Mouse (Mus musculus) cortical plate, adult 2 months (tissue): ENCODE data around the gene Map3k6. TPM values are rescaled to one million over a fixed set of nuclear protein-coding genes. Genes with fewer than 3 reads are reported as not detected.

Experiments used
- H3K27ac ChIP-seq: fragments of 200-500 bp; 2 replicates; pipeline ENCODE4 v1.5.1; 2012; ENCODE audit warnings: low read length, control low read depth, inconsistent platforms; ENCODE audit not compliant: insufficient read depth
- H3K4me1 ChIP-seq: fragments of 200-500 bp; 2 replicates; pipeline ENCODE4 v1.6.1; 2011; ENCODE audit warnings: low read length; ENCODE audit not compliant: control insufficient read depth, insufficient read depth
- H3K4me3 ChIP-seq: fragments of 200-500 bp; 2 replicates; pipeline ENCODE4 v1.5.1; 2011; ENCODE audit warnings: mild to moderate bottlenecking, low read length, control low read depth; ENCODE audit not compliant: insufficient read depth
- CTCF ChIP-seq: fragments of 200-500 bp; IDR thresholded peaks from 2 replicates; pipeline ENCODE4 v1.5.1; 2011; ENCODE audit warnings: mild to moderate bottlenecking, control low read depth, low read length; ENCODE audit not compliant: insufficient read depth; ENCODE audit errors: extremely low read depth
- POLR2A ChIP-seq: fragments of 200-500 bp; IDR thresholded peaks from 2 replicates; pipeline ENCODE4 v1.6.1; 2011; ENCODE audit warnings: mild to moderate bottlenecking, low read length, control low read depth; ENCODE audit not compliant: insufficient read depth; ENCODE audit errors: extremely low read depth
- polyA plus RNA-seq: library from polyadenylated mRNA; depleted of rRNA; stranded (reverse); fragments of >200 nt; gene quantifications from 2 replicates; pipeline ENCODE4 v1.2.3, GENCODE M21; 2012

The Map3k6 gene
- polyA plus RNA-seq, 1 experiment: 7.9 TPM

- Histone ChIP-seq H3K4me1 (no peaks in the 10 kb centered on the region; the same call in 1 of the 2 replicates), H3K27ac (no peak overlapping the region), H3K4me3 (peak overlapping the region; percentile 45)
- TF ChIP-seq POLR2A (no peak), CTCF (no peak)
Observed at GRCm38 (mm10) chr4:133212562-133213267, 27.9 kb upstream of the Map3k6 start.

- Histone ChIP-seq H3K4me3 (peak overlapping the region; percentile 45), H3K27ac (no peak overlapping the region), H3K4me1 (no peaks in the 10 kb centered on the region; the same call in 1 of the 2 replicates)
- TF ChIP-seq POLR2A (no peak), CTCF (no peak)
Observed at GRCm38 (mm10) chr4:133213268-133213590, 27.4 kb upstream of the Map3k6 start.

GRCm38 (mm10) chr4:133213661-133214060, 27.0 kb upstream of the Map3k6 start:
- no peaks in the 10 kb centered on the region; the same call in 1 of the 2 replicates for H3K4me1 ChIP-seq
- 0 out of 2 replicates have a peak overlapping the region, but pooled peaks have one; percentile 13 for H3K27ac ChIP-seq
- TF ChIP-seq POLR2A (no peak), CTCF (no peak)
- H3K4me3 ChIP-seq: peak overlapping the region; percentile 45; the same call in 1 of the 2 replicates

GRCm38 (mm10) chr4:133217641-133218040, 23.0 kb upstream of the Map3k6 start:
- H3K4me1 ChIP-seq: peaks cover 2% of the 10 kb centered on the region; the same call in 1 of the 2 replicates
- no peak overlapping the region for H3K27ac ChIP-seq
- no peak overlapping the region for H3K4me3 ChIP-seq
- TF ChIP-seq POLR2A: no peak
- TF ChIP-seq CTCF: peak; percentile 86

- H3K27ac ChIP-seq: no peak overlapping the region
- TF ChIP-seq POLR2A (no peak), CTCF (no peak)
- no peak overlapping the region for H3K4me3 ChIP-seq
- peaks cover 2% of the 10 kb centered on the region; the same call in 1 of the 2 replicates for H3K4me1 ChIP-seq
Observed at GRCm38 (mm10) chr4:133218745-133219144, 21.9 kb upstream of the Map3k6 start.

GRCm38 (mm10) chr4:133220656-133221055, 20.0 kb upstream of the Map3k6 start:
- Histone ChIP-seq H3K27ac (no peak overlapping the region), H3K4me1 (peaks cover 2% of the 10 kb centered on the region; the same call in 1 of the 2 replicates), H3K4me3 (no peak overlapping the region)
- TF ChIP-seq CTCF (no peak), POLR2A (no peak)

- no peak overlapping the region for H3K27ac ChIP-seq
- H3K4me3 ChIP-seq: no peak overlapping the region
- TF ChIP-seq POLR2A (no peak), CTCF (no peak)
- peaks cover 2% of the 10 kb centered on the region; the same call in 1 of the 2 replicates for H3K4me1 ChIP-seq
Observed at GRCm38 (mm10) chr4:133221701-133222100, 18.9 kb upstream of the Map3k6 start.

- Histone ChIP-seq H3K27ac (no peak overlapping the region), H3K4me3 (no peak overlapping the region), H3K4me1 (peaks cover 2% of the 10 kb centered on the region; the same call in 1 of the 2 replicates)
- TF ChIP-seq CTCF (no peak), POLR2A (no peak)
Observed at GRCm38 (mm10) chr4:133223875-133224274, 16.7 kb upstream of the Map3k6 start.

- Histone ChIP-seq H3K4me3 (no peak overlapping the region), H3K4me1 (no peaks in the 10 kb centered on the region; the same call in 1 of the 2 replicates), H3K27ac (no peak overlapping the region)
- TF ChIP-seq POLR2A: no peak
- no peak for TF ChIP-seq CTCF
Observed at GRCm38 (mm10) chr4:133226073-133226472, 14.5 kb upstream of the Map3k6 start.

GRCm38 (mm10) chr4:133227636-133228035, 13.0 kb upstream of the Map3k6 start:
- no peaks in the 10 kb centered on the region for H3K4me1 ChIP-seq
- no peak overlapping the region for H3K27ac ChIP-seq
- no peak overlapping the region for H3K4me3 ChIP-seq
- TF ChIP-seq POLR2A: no peak
- no peak for TF ChIP-seq CTCF
